Mouse (Mus musculus) CH12F3 (cell line): ENCODE measurements around the gene Kctd13.

ENCODE experiments used
- in situ Hi-C: fragments of 300-500 bp; cut with MboI; formaldehyde crosslinking; loops from 2 replicates; pipeline ENCODE4 v1.14.3; 2020; ENCODE audit warnings: low sequenced_read_pairs

The Kctd13 gene

GRCm38 (mm10) chr7:126978841-126979240 is 50.2 kb downstream of the Kctd13 start:
- in situ Hi-C loops: no loop called here

GRCm38 (mm10) chr7:126981601-126982000 is 52.9 kb downstream of the Kctd13 start:
- in situ Hi-C loops: no loop called here

GRCm38 (mm10) chr7:126982054-126982453 is 53.4 kb downstream of the Kctd13 start:
- in situ Hi-C loops: no loop called here

- in situ Hi-C loops: no loop called here
These were observed 54.4 kb downstream of the Kctd13 start for GRCm38 (mm10) chr7:126983113-126983512.

GRCm38 (mm10) chr7:126984667-126985444 is 56.2 kb downstream of the Kctd13 start:
- in situ Hi-C loops: no loop called here

GRCm38 (mm10) chr7:126986319-126986718 is 57.6 kb downstream of the Kctd13 start:
- in situ Hi-C loops: no loop called here

GRCm38 (mm10) chr7:126988816-126989215 is 60.1 kb downstream of the Kctd13 start:
- in situ Hi-C loops: no loop called here
